Mouse (Mus musculus) neural tube, embryonic 13.5 days (tissue): ENCODE results near the gene Slc38a7. TPM values are rescaled to one million over a fixed set of nuclear protein-coding genes. Genes with fewer than 3 reads are reported as not detected.
"Not testable (repeated sequence)": the region's sequence is repeated elsewhere in the genome, so short reads cannot be mapped to it uniquely, and the experiment has no call there.

ENCODE experiments used
- ATAC-seq: fragments of 200-750 bp; cut with Nextera tagmentation; 2 replicates; pipeline ENCODE4 v1.8.0; 2017; ENCODE audit warnings: low read depth, mild to moderate bottlenecking, moderate TSS enrichment, moderate library complexity
- H3K27ac ChIP-seq: fragments of 300-500 bp; sonication (generic); replicated peaks from 2 replicates; pipeline ENCODE4 v1.5.1; 2015; ENCODE audit warnings: moderate library complexity, mild to moderate bottlenecking, inconsistent platforms
- H3K27me3 ChIP-seq: fragments of 300-500 bp; sonication (generic); 2 replicates; pipeline ENCODE4 v1.6.1; 2015; ENCODE audit warnings: mild to moderate bottlenecking, inconsistent platforms
- H3K36me3 ChIP-seq: fragments of 300-500 bp; sonication (generic); 2 replicates; pipeline ENCODE4 v1.6.1; 2015; ENCODE audit warnings: mild to moderate bottlenecking, inconsistent platforms
- H3K4me1 ChIP-seq: fragments of 300-500 bp; sonication (generic); replicated peaks from 2 replicates; pipeline ENCODE4 v1.6.1; 2015; ENCODE audit warnings: inconsistent platforms
- H3K4me2 ChIP-seq: fragments of 300-500 bp; sonication (generic); 2 replicates; pipeline ENCODE4 v1.6.1; 2015; ENCODE audit warnings: inconsistent platforms, mild to moderate bottlenecking, moderate library complexity
- H3K4me3 ChIP-seq: fragments of 300-500 bp; sonication (generic); 2 replicates; pipeline ENCODE4 v1.5.1; 2015; ENCODE audit warnings: mild to moderate bottlenecking, inconsistent platforms
- H3K9ac ChIP-seq: fragments of 300-500 bp; sonication (generic); 2 replicates; pipeline ENCODE4 v1.6.1; 2015; ENCODE audit warnings: moderate library complexity, mild to moderate bottlenecking, inconsistent platforms
- H3K9me3 ChIP-seq: fragments of 300-500 bp; sonication (generic); 2 replicates; pipeline ENCODE4 v1.6.1; 2016; ENCODE audit warnings: inconsistent platforms
- WGBS: fragments of 180-500 bp; shearing (Covaris S2); methylation state at CpG from one replicate; pipeline ENCODE4 v1.1.7; 2015; 5-methylcytosine and 5-hydroxymethylcytosine counted together
- polyA plus RNA-seq: library from polyadenylated mRNA; unstranded; fragments of >200 nt; fragmentation: Nextera tagmentation; extraction: Ambion mirVana; gene quantifications from 2 replicates; pipeline ENCODE4 v1.2.1, GENCODE M21; 2015

The Slc38a7 gene
- polyA plus RNA-seq, 1 experiment from 2014 or later, result 22.0 TPM

- H3K4me1 ChIP-seq, result peaks cover 26% of the 10 kb centered on the region
- no peak for ATAC-seq
- no peak overlapping the region for H3K27ac ChIP-seq
- WGBS, result 96% methylated on average over 3 of the region's 3 CpGs
- H3K27me3 ChIP-seq, result no peaks in the 10 kb centered on the region
- H3K9me3 ChIP-seq, result no peaks in the 10 kb centered on the region
- no peak overlapping the region for H3K4me2 ChIP-seq
- H3K36me3 ChIP-seq, result 0 out of 2 replicates have a peak, but pooled peaks cover 5% of the 10 kb centered on the region
- no peak overlapping the region for H3K9ac ChIP-seq
- no peak overlapping the region for H3K4me3 ChIP-seq
Observed at GRCm38 (mm10) chr8:95800353-95800752, 53.0 kb downstream of the Slc38a7 start.

- H3K4me1 ChIP-seq, result peaks cover 21% of the 10 kb centered on the region
- WGBS, result 100% methylated on average over 1 of the region's 1 CpGs
- no peak for ATAC-seq
- no peak overlapping the region for H3K27ac ChIP-seq
- H3K4me3 ChIP-seq, result no peak overlapping the region
- H3K9ac ChIP-seq, result no peak overlapping the region
- no peaks in the 10 kb centered on the region for H3K9me3 ChIP-seq
- H3K36me3 ChIP-seq, result 0 out of 2 replicates have a peak, but pooled peaks cover 5% of the 10 kb centered on the region
- H3K27me3 ChIP-seq, result no peaks in the 10 kb centered on the region
- H3K4me2 ChIP-seq, result no peak overlapping the region
Observed at GRCm38 (mm10) chr8:95799891-95800290, 53.4 kb downstream of the Slc38a7 start.

GRCm38 (mm10) chr8:95799117-95799516, 54.2 kb downstream of the Slc38a7 start:
- H3K4me2 ChIP-seq, result no peak overlapping the region
- WGBS, result 94% methylated on average over 6 of the region's 6 CpGs
- no peak overlapping the region for H3K27ac ChIP-seq
- no peak overlapping the region for H3K9ac ChIP-seq
- 0 out of 2 replicates have a peak, but pooled peaks cover 5% of the 10 kb centered on the region for H3K36me3 ChIP-seq
- no peaks in the 10 kb centered on the region for H3K9me3 ChIP-seq
- H3K27me3 ChIP-seq, result no peaks in the 10 kb centered on the region
- no peak for ATAC-seq
- H3K4me3 ChIP-seq, result no peak overlapping the region
- peaks cover 16% of the 10 kb centered on the region for H3K4me1 ChIP-seq

GRCm38 (mm10) chr8:95795333-95796061, 57.8 kb downstream of the Slc38a7 start:
- H3K4me2 ChIP-seq, H3K9me3 ChIP-seq, H3K4me3 ChIP-seq, H3K4me1 ChIP-seq, H3K9ac ChIP-seq, ATAC-seq, H3K36me3 ChIP-seq, H3K27me3 ChIP-seq, H3K27ac ChIP-seq: not testable (repeated sequence)
- WGBS, result 94% methylated on average over 5 of the region's 5 CpGs

Other genes with a start within 250 kb of the Slc38a7 start
- 8.1 and 8.8 TPM in 2 replicates for gene Gins3, start 220.1 kb downstream of the Slc38a7 start, polyA plus RNA-seq
- 244 and 275 TPM in 2 replicates for gene Ndrg4, start 176.6 kb downstream of the Slc38a7 start, polyA plus RNA-seq
- gene Setd6, start 137.7 kb downstream of the Slc38a7 start, polyA plus RNA-seq, result 20.1 and 24.3 TPM in 2 replicates
- gene Cnot1, start 46.1 kb downstream of the Slc38a7 start, polyA plus RNA-seq, result 42.9 and 43.9 TPM in 2 replicates
- gene Sap18b, start 28.2 kb downstream of the Slc38a7 start, polyA plus RNA-seq, result 284 and 330 TPM in 2 replicates
- 196 and 201 TPM in 2 replicates for gene Got2, start 35.0 kb upstream of the Slc38a7 start, polyA plus RNA-seq